ENCODE assay signal across 13 mouse cellular contexts in the genomic region with DNA sequence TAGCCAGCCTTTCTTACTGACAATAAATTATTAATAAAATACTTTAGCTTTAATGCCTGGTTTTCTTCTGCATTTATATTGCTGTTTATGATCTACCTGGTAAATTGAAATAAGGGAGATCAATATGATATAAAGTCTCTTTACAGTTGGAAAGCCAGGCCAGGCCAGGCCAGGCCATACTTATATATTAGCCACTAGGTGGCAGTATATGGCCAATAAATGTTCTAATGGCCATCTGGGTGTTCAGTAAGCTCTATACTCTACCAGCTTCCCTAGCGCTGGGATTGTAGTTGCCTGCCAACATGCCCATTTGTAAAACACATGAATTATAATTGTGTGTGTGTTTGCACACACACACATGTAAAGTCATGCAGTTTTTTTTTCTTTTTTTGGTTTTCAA. TPM values are rescaled to one million over a fixed set of nuclear protein-coding genes. Genes with fewer than 3 reads are reported as not detected.
DNase-seq lines count a peak whose midpoint lies in the region; TF ChIP-seq lines count a peak whose summit lies in the region.
"Had no signal": no experiment of that assay in that cellular context is flagged by ENCODE, and none has a peak within 500 bp of the region (broad histone marks: within the 10 kb centered on the region; RNA-seq: fewer than 3 reads in every experiment).

No protein-coding gene starts in this region.

- 82% methylated on average over 1 of the region's 1 CpGs for WGBS in thymus, adult 2 months

- no peaks in the 10 kb centered on the region for H3K36me3 ChIP-seq in thymus, adult 2 months (ENCODE audit: control insufficient read depth, insufficient read depth, low read length)
- H3K36me3 ChIP-seq: liver, embryonic 15.5 days had no signal

- DNase-seq in layer of hippocampus, adult 2 months (ENCODE audit: low spot score in 2 of 2): no peak
- no peak for DNase-seq in layer of hippocampus, adult 9-10 months (ENCODE audit: low spot score)
- peak; percentile 58 for DNase-seq in NIH3T3 (ENCODE audit: low read depth)
- peak; percentile 61 for DNase-seq in embryo, embryonic 11 days
- DNase-seq in mesoderm, embryonic 11.5 days (ENCODE audit: low read depth, low spot score): peak; percentile 40
- no peak for DNase-seq in cerebellum, adult 8-10 months
- no peak for DNase-seq in thymus, adult 2 months
- DNase-seq: cerebellum, postnatal 25 days; kidney, postnatal 4 days had no signal

- no peak overlapping the region for H3K27ac ChIP-seq in layer of hippocampus, adult 2 months
- H3K27ac ChIP-seq in thymus, adult 2 months (ENCODE audit: control insufficient read depth, insufficient read depth, low read length): no peak overlapping the region
- H3K27ac ChIP-seq: liver, embryonic 15.5 days had no signal

- H3K27me3 ChIP-seq in thymus, adult 2 months (ENCODE audit: control insufficient read depth, insufficient read depth, low read length): no peaks in the 10 kb centered on the region
- H3K27me3 ChIP-seq: liver, embryonic 15.5 days had no signal

- TF ChIP-seq CTCF in layer of hippocampus, adult 2 months (conservative IDR thresholded peaks at IDR 0.05): peak; percentile 75
- TF ChIP-seq CTCF in thymus, adult 2 months (IDR thresholded peaks at IDR 0.05; ENCODE audit: borderline replicate concordance, control insufficient read depth, extremely low read depth, insufficient read depth, low read length, poor library complexity): no peak

- H3K4me3 ChIP-seq in layer of hippocampus, adult 2 months: no peak overlapping the region
- H3K4me3 ChIP-seq in thymus, adult 2 months (ENCODE audit: control insufficient read depth, insufficient read depth, low read length): no peak overlapping the region
- H3K4me3 ChIP-seq: liver, embryonic 15.5 days had no signal

- no peak for TF ChIP-seq POLR2A in thymus, adult 2 months (IDR thresholded peaks at IDR 0.05; ENCODE audit: control insufficient read depth, extremely low read depth, insufficient read depth, low read length, poor library complexity)

- H3K4me1 ChIP-seq in thymus, adult 2 months (replicated peaks; ENCODE audit: control insufficient read depth, insufficient read depth, low read length): no peaks in the 10 kb centered on the region
- H3K4me1 ChIP-seq: liver, embryonic 15.5 days had no signal

RNA-seq across cellular contexts. Expression of a gene that starts 16.7 kb away (rescaled TPM):
- not detected for total RNA-seq in layer of hippocampus, adult 2 months (2021)
- 0.08 and 0.10 TPM in 2 replicates for polyA plus RNA-seq in thymus, adult 2 months (2012; rRNA removed)
- total RNA-seq: neutrophil, adult 5-6 weeks had no signal
- polyA plus RNA-seq: activated CD4-positive, CD25-positive, alpha-beta regulatory T cell, adult 4 months; gonadal fat pad, adult 2 months; liver, embryonic 15.5 days had no signal

Comparison
In these comparisons a context has a peak if more than half of its experiments do, and no peak if none do; other contexts are left out.
1. DNase-seq: peak in NIH3T3 (single experiment), embryo, embryonic 11 days (single experiment) and mesoderm, embryonic 11.5 days (single experiment); none in layer of hippocampus, adult 2 months (0 of 2), layer of hippocampus, adult 9-10 months (single experiment), cerebellum, adult 8-10 months (single experiment) and thymus, adult 2 months (single experiment).